Mouse (Mus musculus) brain, embryonic 14.5 days (tissue): ENCODE measurements around the gene Ankrd24.

Source experiments
- CTCF ChIP-seq: fragments of 200-500 bp; IDR thresholded peaks from 2 replicates; pipeline ENCODE4 v1.5.1; 2012; ENCODE audit warnings: inconsistent platforms, mild to moderate bottlenecking, moderate library complexity, borderline replicate concordance; ENCODE audit not compliant: insufficient read depth, insufficient read length; ENCODE audit errors: extremely low read depth
- POLR2A ChIP-seq: fragments of 200-500 bp; IDR thresholded peaks from 2 replicates; pipeline ENCODE4 v1.6.1; 2012; ENCODE audit warnings: mild to moderate bottlenecking, inconsistent platforms, borderline replicate concordance; ENCODE audit not compliant: poor library complexity, insufficient read depth, insufficient read length, severe bottlenecking; ENCODE audit errors: extremely low read depth

- no peak for TF ChIP-seq POLR2A
- no peak for TF ChIP-seq CTCF
Measured at GRCm38 (mm10) chr10:81620786-81621185, 7.6 kb upstream of the Ankrd24 start.
